8 mouse cellular contexts compared by ENCODE assay signal in the genomic region with DNA sequence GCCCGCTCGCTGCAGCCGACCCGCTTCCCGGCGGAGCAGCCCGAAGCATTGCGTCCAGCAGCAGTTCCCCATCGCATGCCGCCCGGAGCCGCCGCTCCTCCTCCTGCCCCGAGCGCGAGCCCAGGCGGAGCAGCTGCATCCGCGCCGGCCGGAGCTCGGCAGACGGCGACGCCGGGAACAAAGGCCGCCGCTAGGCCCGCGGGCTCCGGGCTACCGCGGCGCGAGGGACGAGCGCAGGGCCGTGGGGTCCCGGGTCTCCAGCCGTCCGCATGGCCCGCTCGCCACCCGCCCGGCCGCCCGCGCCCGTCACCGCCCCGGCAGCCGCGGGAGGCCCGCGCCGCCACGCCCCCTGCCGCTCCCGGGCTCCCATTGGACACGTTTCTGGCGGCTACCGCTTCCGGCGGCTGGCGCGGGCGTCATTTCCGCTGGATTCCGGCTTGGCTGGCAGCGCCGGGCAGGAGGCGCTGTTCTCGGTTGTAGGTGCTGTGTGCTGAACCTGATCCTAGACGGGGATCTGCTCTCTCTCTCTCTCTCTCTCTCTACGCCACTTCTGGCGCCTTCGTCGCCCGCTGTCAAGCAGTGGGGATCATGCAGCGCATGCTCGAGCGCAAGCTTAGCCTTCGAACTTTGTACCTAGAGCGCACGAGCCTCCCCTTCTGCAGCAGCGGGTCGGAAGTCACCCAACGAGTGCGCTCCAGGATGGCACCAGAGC. TPM values are rescaled to one million over a fixed set of nuclear protein-coding genes. Genes with fewer than 3 reads are reported as not detected.
DNase-seq lines count a peak whose midpoint lies in the region; ATAC-seq and TF ChIP-seq lines count a peak whose summit lies in the region.

Gene Ap1ar (minus strand): TSS at position 370 of the 712 bp plus-strand sequence.

- peak within 1 kb of the TSS; percentile 90 for H3K27ac ChIP-seq in gastrocnemius, adult 2 months
- peak within 1 kb of the TSS; percentile 92 for H3K27ac ChIP-seq in hindbrain, postnatal 0 days
- peak within 1 kb of the TSS; percentile 91 for H3K27ac ChIP-seq in left cerebral cortex, adult 2 months

- DNase-seq in WW6 (ENCODE audit: low read depth, low spot score) = peak; percentile 81
- peak; percentile 90 to 97 for DNase-seq in cerebellum, postnatal 4 days (ENCODE audit: low spot score in 2 of 2)
- DNase-seq in gastrocnemius, adult 2 months = peak; percentile 98
- peak; percentile 98 for DNase-seq in hindbrain, postnatal 0 days (ENCODE audit: low spot score)
- DNase-seq in left cerebral cortex, adult 2 months (ENCODE audit: extremely low spot score in 1 of 2, low spot score in 2 of 2) = peak; percentile 96 to 98
- peak; percentile 96 to 97 for DNase-seq in right cerebral cortex, adult 2 months (ENCODE audit: low spot score in 2 of 2)
- peak; percentile 95 for DNase-seq in urinary bladder, postnatal 14 days (ENCODE audit: low spot score)

- H3K9ac ChIP-seq in hindbrain, postnatal 0 days (replicated peaks; ENCODE audit: low read length) = peak within 1 kb of the TSS; percentile 92

- peak within 1 kb of the TSS; percentile 70 for H3K4me2 ChIP-seq in hindbrain, postnatal 0 days (ENCODE audit: low read depth, low read length)

- no peaks in the 10 kb centered on the region for H3K9me3 ChIP-seq in hindbrain, postnatal 0 days (ENCODE audit: low read length)

- no peaks in the 10 kb centered on the region for H3K36me3 ChIP-seq in hindbrain, postnatal 0 days (ENCODE audit: insufficient read depth, low read length)

- no peaks in the 10 kb centered on the region for H3K27me3 ChIP-seq in hindbrain, postnatal 0 days (ENCODE audit: insufficient read depth, low read length)

- no peaks in the 10 kb centered on the region; the same call in none of the 2 replicates for H3K4me1 ChIP-seq in hindbrain, postnatal 0 days (ENCODE audit: insufficient read depth, low read length)

- peak; percentile 98 for ATAC-seq in hindbrain, postnatal 0 days
- ATAC-seq in megakaryocyte, adult 5-6 weeks (ENCODE audit: poor library complexity, severe bottlenecking) = peak; percentile 98

- WGBS in hindbrain, postnatal 0 days = under 1% methylated on average over 80 of the region's 89 CpGs

- peak; percentile 72 for TF ChIP-seq CTCF in gastrocnemius, adult 2 months (IDR thresholded peaks at IDR 0.05)
- TF ChIP-seq CTCF in hindbrain, postnatal 0 days (IDR thresholded peaks at IDR 0.05; ENCODE audit: low read depth) = peak; percentile 81
- TF ChIP-seq CTCF in left cerebral cortex, adult 2 months (IDR thresholded peaks at IDR 0.05) = peak; percentile 75

- intact Hi-C loops in gastrocnemius, adult 2 months (cut with DNase I) = loop anchor here (5.0 to 10.0 kb wide), 3 partner anchors 45 to 283 kb away; partner anchors contain the start of genes Fam241a, Larp7 and Zgrf1
- intact Hi-C loops in left cerebral cortex, adult 2 months (cut with DNase I) = loop anchor here (1.0 to 2.0 kb wide), 2 partner anchors 47 to 59 kb away; partner anchors contain the start of gene Fam241a

- peak within 1 kb of the TSS; percentile 93 for H3K4me3 ChIP-seq in gastrocnemius, adult 2 months
- peak within 1 kb of the TSS; percentile 88 for H3K4me3 ChIP-seq in hindbrain, postnatal 0 days (ENCODE audit: low read length)
- H3K4me3 ChIP-seq in left cerebral cortex, adult 2 months = peak within 1 kb of the TSS; percentile 81

RNA-seq across cellular contexts. Expression of gene Ap1ar, which starts in this region (rescaled TPM):
- 10 to 100 TPM; 22.2 to 25.1 TPM for total RNA-seq in gastrocnemius, adult 2 months (2021)
- total RNA-seq in hindbrain, postnatal 0 days (2014; rRNA removed) = 77.8 and 84.5 TPM in 2 replicates
- polyA plus RNA-seq in hindbrain, postnatal 0 days (2015; fragmentation: Nextera tagmentation; extraction: Ambion mirVana) = 65.4 and 69.7 TPM in 2 replicates
- total RNA-seq in left cerebral cortex, adult 2 months (2021) = 10 to 100 TPM; 81.7 to 89.0 TPM
- 36.1 and 50.7 TPM in 2 replicates for total RNA-seq in megakaryocyte, adult 5-6 weeks (2015)
- 41.5 and 43.3 TPM in 2 replicates for total RNA-seq in megakaryocyte, adult 5-6 weeks (2017)

Comparison
In these comparisons a context has a peak if more than half of its experiments do, and no peak if none do; other contexts are left out.
1. Peak in every context shown above with its lines: DNase-seq, ATAC-seq, H3K4me3 ChIP-seq and H3K27ac ChIP-seq.